Mouse (Mus musculus): ENCODE measurements at regions not wholly inside any gene's neighbourhood (a gene's known extent, or its start where the extent isn't known, plus 50 kb on each side); places are given as distances from the start of the nearest gene placed in this dataset.

GRCm38 (mm10) chr15:51637570-51637969 lies 2247.1 kb upstream of the Gm7489 start:
- no peak for TF ChIP-seq CTCF (IDR thresholded peaks at IDR 0.05; ENCODE audit: extremely low read depth, insufficient read length, insufficient replicate concordance, low read depth, low read length)
- TF ChIP-seq POLR2A (IDR thresholded peaks at IDR 0.05; ENCODE audit: low read depth, low read length) = no peak

Measured in small intestine, adult 2 months (tissue).